ENCODE assay signal across 23 mouse cellular contexts in genomic region chr15:3389011-3389410, GRCm38 (mm10).
DNase-seq lines count a peak whose midpoint lies in the region; ATAC-seq and TF ChIP-seq lines count a peak whose summit lies in the region.
"Had no signal": no experiment of that assay in that cellular context is flagged by ENCODE, and none has a peak within 500 bp of the region (broad histone marks: within the 10 kb centered on the region; RNA-seq: fewer than 3 reads in every experiment).

No protein-coding gene starts in this region.

- no peaks in the 10 kb centered on the region for H3K27me3 ChIP-seq in heart, embryonic 13.5 days (replicated peaks)
- H3K27me3 ChIP-seq in lung, embryonic 15.5 days: no peaks in the 10 kb centered on the region
- no peaks in the 10 kb centered on the region for H3K27me3 ChIP-seq in limb, embryonic 14.5 days (ENCODE audit: control insufficient read depth, insufficient read depth, low read length)
- H3K27me3 ChIP-seq: forebrain, embryonic 13.5 days; midbrain, embryonic 12.5 days; neural tube, embryonic 15.5 days had no signal

- no peak overlapping the region for H3K9ac ChIP-seq in heart, embryonic 13.5 days
- H3K9ac ChIP-seq in lung, embryonic 15.5 days: no peak overlapping the region
- no peak overlapping the region for H3K9ac ChIP-seq in limb, embryonic 14.5 days (ENCODE audit: low read depth, low read length, severe bottlenecking)
- H3K9ac ChIP-seq: forebrain, embryonic 13.5 days; liver, postnatal 0 days; midbrain, embryonic 12.5 days; neural tube, embryonic 15.5 days had no signal

- TF ChIP-seq POLR2A in limb, embryonic 14.5 days (IDR thresholded peaks at IDR 0.05; ENCODE audit: borderline replicate concordance, extremely low read depth, insufficient read depth, insufficient read length): no peak

- no peak overlapping the region for H3K4me2 ChIP-seq in heart, embryonic 13.5 days
- H3K4me2 ChIP-seq in lung, embryonic 15.5 days: no peak overlapping the region
- H3K4me2 ChIP-seq in limb, embryonic 14.5 days (replicated peaks; ENCODE audit: low read depth, low read length, severe bottlenecking): no peak overlapping the region
- H3K4me2 ChIP-seq: forebrain, embryonic 13.5 days; liver, embryonic 11.5 days; midbrain, embryonic 12.5 days; neural tube, embryonic 15.5 days had no signal

- DNase-seq in heart, adult 8-10 months (ENCODE audit: low spot score): no peak
- no peak for DNase-seq in lung, postnatal 14 days
- DNase-seq in NIH3T3 (ENCODE audit: low read depth): peak; percentile 34
- DNase-seq in limb, embryonic 14.5 days (ENCODE audit: low spot score): no peak
- DNase-seq in kidney, adult 8-10 months: no peak
- no peak for DNase-seq in thymus, postnatal 4 days
- DNase-seq: adrenal gland, adult 8-10 months; cerebellum, adult 11-12 months; cerebellum, postnatal 25 days; kidney, adult 2 months; kidney, postnatal 10 days; liver, postnatal 0 days; right cerebral cortex, adult 18-20 months had no signal

- no peaks in the 10 kb centered on the region for H3K36me3 ChIP-seq in heart, embryonic 13.5 days
- H3K36me3 ChIP-seq in lung, embryonic 15.5 days: no peaks in the 10 kb centered on the region
- H3K36me3 ChIP-seq in limb, embryonic 14.5 days (ENCODE audit: control insufficient read depth, insufficient read depth, low read length): no peaks in the 10 kb centered on the region
- H3K36me3 ChIP-seq: heart, embryonic 10.5 days; hindbrain, embryonic 10.5 days; midbrain, embryonic 12.5 days; neural tube, embryonic 15.5 days had no signal

- peaks cover 13% of the 10 kb centered on the region for H3K4me1 ChIP-seq in heart, embryonic 13.5 days
- peaks cover 13% of the 10 kb centered on the region for H3K4me1 ChIP-seq in lung, embryonic 15.5 days
- peaks cover 10% of the 10 kb centered on the region; the same call in 1 of the 2 replicates for H3K4me1 ChIP-seq in limb, embryonic 14.5 days (ENCODE audit: control insufficient read depth, insufficient read depth, low read length)
- H3K4me1 ChIP-seq: forebrain, embryonic 13.5 days; heart, embryonic 10.5 days; hindbrain, embryonic 10.5 days; midbrain, embryonic 12.5 days; neural tube, embryonic 15.5 days had no signal

- H3K27ac ChIP-seq in heart, embryonic 13.5 days (replicated peaks): peak overlapping the region; percentile 30
- peak overlapping the region; percentile 35; the same call in 1 of the 2 replicates for H3K27ac ChIP-seq in lung, embryonic 15.5 days
- H3K27ac ChIP-seq in limb, embryonic 14.5 days (replicated peaks; ENCODE audit: low read depth, low read length): peak overlapping the region; percentile 72
- H3K27ac ChIP-seq: forebrain, embryonic 13.5 days; heart, embryonic 10.5 days; hindbrain, embryonic 10.5 days; left cerebral cortex, adult 2 months; midbrain, embryonic 12.5 days; neural tube, embryonic 15.5 days had no signal

- no peak overlapping the region for H3K4me3 ChIP-seq in heart, embryonic 13.5 days
- H3K4me3 ChIP-seq in lung, embryonic 15.5 days: no peak overlapping the region
- H3K4me3 ChIP-seq in limb, embryonic 14.5 days (replicated peaks; ENCODE audit: low read length): no peak overlapping the region
- H3K4me3 ChIP-seq: forebrain, embryonic 13.5 days; heart, embryonic 10.5 days; hindbrain, embryonic 10.5 days; left cerebral cortex, adult 2 months; midbrain, embryonic 12.5 days; neural tube, embryonic 15.5 days had no signal

- ATAC-seq in heart, embryonic 13.5 days (ENCODE audit: extremely low read depth, insufficient number of reproducible peaks, low FRiP score, low TSS enrichment): no peak
- ATAC-seq in lung, embryonic 15.5 days (ENCODE audit: borderline replicate concordance, extremely low read depth, low FRiP score, low TSS enrichment): no peak
- peak; percentile 41; the same call in 1 of the 2 replicates for ATAC-seq in limb, embryonic 14.5 days (ENCODE audit: low FRiP score, low read depth)
- ATAC-seq: forebrain, embryonic 13.5 days; hindbrain, embryonic 16.5 days; liver, postnatal 0 days had no signal

- H3K9me3 ChIP-seq in heart, embryonic 13.5 days: no peaks in the 10 kb centered on the region
- H3K9me3 ChIP-seq in lung, embryonic 15.5 days: no peaks in the 10 kb centered on the region
- H3K9me3 ChIP-seq in limb, embryonic 14.5 days (ENCODE audit: control insufficient read depth, low read length): no peaks in the 10 kb centered on the region
- H3K9me3 ChIP-seq: forebrain, embryonic 13.5 days; heart, embryonic 10.5 days; hindbrain, embryonic 10.5 days; midbrain, embryonic 12.5 days; neural tube, embryonic 15.5 days had no signal
